ENCODE assay signal across 22 mouse cellular contexts in the genomic region with DNA sequence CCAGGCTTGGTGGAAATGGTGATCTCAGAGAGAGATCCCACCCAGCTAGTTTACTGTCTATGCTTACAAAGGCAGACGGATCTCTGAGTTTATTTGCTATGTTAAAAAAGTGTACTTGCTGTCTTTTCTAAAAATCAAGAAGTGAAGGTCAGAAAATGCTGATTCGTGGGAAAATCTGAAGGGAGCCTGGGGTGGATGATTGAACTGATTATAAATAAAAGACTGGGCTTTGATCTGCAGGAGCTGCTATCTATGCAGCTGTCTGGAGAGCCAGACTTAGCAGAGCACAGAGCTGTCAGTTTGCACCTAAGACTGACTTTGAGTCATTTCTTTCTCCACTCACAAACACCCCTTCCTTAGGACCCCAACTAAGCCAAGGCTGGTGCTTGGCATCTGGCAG. TPM values are rescaled to one million over a fixed set of nuclear protein-coding genes. Genes with fewer than 3 reads are reported as not detected.
DNase-seq lines count a peak whose midpoint lies in the region; ATAC-seq and TF ChIP-seq lines count a peak whose summit lies in the region.
"Had no signal": no experiment of that assay in that cellular context is flagged by ENCODE, and none has a peak within 500 bp of the region (broad histone marks: within the 10 kb centered on the region; RNA-seq: fewer than 3 reads in every experiment).

No protein-coding gene starts in this region.

- no peak overlapping the region for H3K4me2 ChIP-seq in heart, embryonic 12.5 days
- no peak overlapping the region for H3K4me2 ChIP-seq in hindbrain, embryonic 13.5 days
- H3K4me2 ChIP-seq: embryonic facial prominence, embryonic 12.5 days; forebrain, embryonic 15.5 days; heart, embryonic 13.5 days; hindbrain, embryonic 12.5 days had no signal

- no peak; a peak in 1 of 4 replicates for TF ChIP-seq EP300 in MEL (IDR thresholded peaks at IDR 0.05; ENCODE audit: low read depth in 1 of 2, low read length in 2 of 2)

- WGBS in heart, embryonic 12.5 days: 62% methylated on average over 2 of the region's 2 CpGs
- 83% methylated on average over 2 of the region's 2 CpGs for WGBS in hindbrain, embryonic 13.5 days

- TF ChIP-seq POLR2A in MEL (IDR thresholded peaks at IDR 0.05; ENCODE audit: control insufficient read depth in 1 of 2, insufficient read depth in 1 of 2, low read depth in 1 of 2, low read length in 2 of 2, poor library complexity in 1 of 2): no peak

- ATAC-seq in heart, embryonic 12.5 days (ENCODE audit: insufficient number of reproducible peaks, low FRiP score): no peak
- ATAC-seq in hindbrain, embryonic 13.5 days (ENCODE audit: low FRiP score): no peak
- ATAC-seq: CD4-positive, CD25-positive, alpha-beta regulatory T cell, adult 4 months; forebrain, embryonic 15.5 days; hindbrain, postnatal 0 days had no signal

- peak; percentile 39 to 71 for DNase-seq in adrenal gland, adult (ENCODE audit: inconsistent age in 2 of 2, low spot score in 1 of 2)
- DNase-seq in adrenal gland, postnatal 4 days (ENCODE audit: low spot score in 2 of 2): no peak
- DNase-seq in heart, postnatal 36 days: no peak
- DNase-seq in MEL (ENCODE audit: low read depth, low spot score): peak; percentile 23
- no peak for DNase-seq in urinary bladder, adult 18-20 months (ENCODE audit: low spot score in 2 of 2)
- DNase-seq: B cell, adult 2 months; cerebellum, adult 11 months; cerebellum, adult 8-10 months; cerebellum, postnatal 14 days; embryo, embryonic 11 days; gastrocnemius, postnatal 10 days; heart, postnatal 4 days; kidney, adult 11 months had no signal

- no peak overlapping the region for H3K9ac ChIP-seq in heart, embryonic 12.5 days
- H3K9ac ChIP-seq in MEL (ENCODE audit: control insufficient read depth, low read depth, low read length, poor library complexity, severe bottlenecking): no peak overlapping the region
- H3K9ac ChIP-seq in hindbrain, embryonic 13.5 days: no peak overlapping the region
- H3K9ac ChIP-seq: embryonic facial prominence, embryonic 12.5 days; forebrain, embryonic 15.5 days; heart, embryonic 13.5 days; hindbrain, embryonic 12.5 days had no signal

- H3K36me3 ChIP-seq in heart, embryonic 12.5 days: peaks cover 14% of the 10 kb centered on the region
- H3K36me3 ChIP-seq in MEL (ENCODE audit: control insufficient read depth in 1 of 2, insufficient read depth in 2 of 2, low read length in 2 of 2): peaks cover 0 to 71% of the 10 kb centered on the region in 2 experiments; a peak in 2 of 4 replicates
- no peaks in the 10 kb centered on the region for H3K36me3 ChIP-seq in hindbrain, embryonic 13.5 days
- H3K36me3 ChIP-seq: forebrain, embryonic 15.5 days had no signal

- no peak overlapping the region for H3K4me3 ChIP-seq in heart, embryonic 12.5 days
- no peak overlapping the region for H3K4me3 ChIP-seq in MEL (ENCODE audit: control insufficient read depth in 1 of 2, insufficient read depth in 1 of 2, low read depth in 2 of 2, low read length in 2 of 2)
- H3K4me3 ChIP-seq in brown adipose tissue, adult 24 weeks (ENCODE audit: insufficient read depth, low read depth, low read length): no peak overlapping the region
- no peak overlapping the region for H3K4me3 ChIP-seq in hindbrain, embryonic 13.5 days
- H3K4me3 ChIP-seq: embryonic facial prominence, embryonic 12.5 days; forebrain, embryonic 15.5 days; heart, embryonic 13.5 days; hindbrain, embryonic 12.5 days had no signal

- no peaks in the 10 kb centered on the region; the same call in 1 of the 2 replicates for H3K79me2 ChIP-seq in MEL (ENCODE audit: control insufficient read depth, insufficient read depth, low read length, poor library complexity)

- no peak for TF ChIP-seq CTCF in MEL (IDR thresholded peaks at IDR 0.05 in 2 of 3, conservative IDR thresholded peaks at IDR 0.05 in 1 of 3; ENCODE audit: control insufficient read depth in 1 of 3, insufficient read depth in 1 of 3, low read depth in 2 of 3, low read length in 3 of 3, poor library complexity in 1 of 3, severe bottlenecking in 1 of 3)

- 0 out of 2 replicates have a peak overlapping the region, but pooled peaks have one; percentile 8 for H3K27ac ChIP-seq in heart, embryonic 12.5 days (ENCODE audit: poor library complexity, severe bottlenecking)
- H3K27ac ChIP-seq in MEL (ENCODE audit: control insufficient read depth, low read depth, low read length): peak overlapping the region; percentile 31
- H3K27ac ChIP-seq in brown adipose tissue, adult 24 weeks (replicated peaks; ENCODE audit: low read depth, low read length): peak overlapping the region; percentile 33; the same call in 1 of the 2 replicates
- no peak overlapping the region for H3K27ac ChIP-seq in hindbrain, embryonic 13.5 days
- H3K27ac ChIP-seq: embryonic facial prominence, embryonic 12.5 days; forebrain, embryonic 15.5 days; heart, embryonic 13.5 days; hindbrain, embryonic 12.5 days; hindbrain, postnatal 0 days had no signal

- intact Hi-C loops in heart, postnatal 36 days (cut with DNase I): no loop called here

- TF ChIP-seq RAD21 in MEL (IDR thresholded peaks at IDR 0.05; ENCODE audit: low read depth, low read length): no peak

- H3K4me1 ChIP-seq in heart, embryonic 12.5 days (replicated peaks): peaks cover 24% of the 10 kb centered on the region
- peaks cover 34 to 65% of the 10 kb centered on the region in 2 experiments for H3K4me1 ChIP-seq in MEL (ENCODE audit: control insufficient read depth in 1 of 2, insufficient read depth in 2 of 2, low read length in 2 of 2)
- H3K4me1 ChIP-seq in brown adipose tissue, adult 24 weeks (ENCODE audit: control insufficient read depth, insufficient read depth, insufficient read length, low read length): no peaks in the 10 kb centered on the region
- H3K4me1 ChIP-seq in hindbrain, embryonic 13.5 days (replicated peaks): no peaks in the 10 kb centered on the region
- H3K4me1 ChIP-seq: hindbrain, embryonic 12.5 days had no signal

- H3K9me3 ChIP-seq in heart, embryonic 12.5 days (replicated peaks): no peaks in the 10 kb centered on the region
- no peaks in the 10 kb centered on the region for H3K9me3 ChIP-seq in MEL (replicated peaks; ENCODE audit: insufficient read depth, low read length)
- H3K9me3 ChIP-seq in hindbrain, embryonic 13.5 days: no peaks in the 10 kb centered on the region
- H3K9me3 ChIP-seq: embryonic facial prominence, embryonic 12.5 days; forebrain, embryonic 15.5 days; heart, embryonic 13.5 days; hindbrain, embryonic 12.5 days had no signal

- H3K27me3 ChIP-seq in heart, embryonic 12.5 days (replicated peaks): no peaks in the 10 kb centered on the region
- H3K27me3 ChIP-seq in MEL (ENCODE audit: control insufficient read depth in 1 of 2, insufficient read depth in 2 of 2, low read length in 2 of 2): no peaks in the 10 kb centered on the region
- no peaks in the 10 kb centered on the region for H3K27me3 ChIP-seq in hindbrain, embryonic 13.5 days
- H3K27me3 ChIP-seq: embryonic facial prominence, embryonic 12.5 days; forebrain, embryonic 15.5 days; heart, embryonic 13.5 days; hindbrain, embryonic 12.5 days had no signal

TF ChIP-seq in MEL, 35 proteins besides CTCF, POLR2A, EP300 and RAD21:
- TF ChIP-seq ZNF384 (IDR thresholded peaks at IDR 0.05; ENCODE audit: low read depth, low read length) (no peak), MAFK (IDR thresholded peaks at IDR 0.05; ENCODE audit: borderline replicate concordance, low read depth, low read length) (peak; percentile 69), RCOR1 (IDR thresholded peaks at IDR 0.05; ENCODE audit: low read depth, low read length) (peak; percentile 58)

RNA-seq across cellular contexts. Expression of gene Primpol, which starts 19.6 kb away (rescaled TPM):
- 10 to 100 TPM; 18.0 to 21.7 TPM for total RNA-seq in adrenal gland, postnatal 4 days (2021)
- 11.2 and 14.2 TPM in 2 replicates for polyA plus RNA-seq in heart, embryonic 12.5 days (2016; fragmentation: Nextera tagmentation; extraction: Ambion mirVana)
- 1 to 10 TPM; 2.4 to 2.9 TPM for total RNA-seq in heart, postnatal 36 days (2021)
- 7.1 and 7.7 TPM in 2 replicates for total RNA-seq in MEL (2012; rRNA removed)
- 10 to 100 TPM in 1 of 2 experiments, not detected in 1; 11.6 TPM for polyA plus RNA-seq in MEL (2012; ENCODE audit: insufficient read depth in 1 of 2, insufficient read length in 2 of 2, low read depth in 1 of 2, low replicate concordance in 2 of 2, missing spikeins in 1 of 2)
- polyA plus RNA-seq in brown adipose tissue, adult 24 weeks (2012; ENCODE audit: insufficient read depth, insufficient read length, missing spikeins): 4.8 and 6.5 TPM in 2 replicates
- polyA plus RNA-seq in hindbrain, embryonic 13.5 days (2015; fragmentation: Nextera tagmentation; extraction: Ambion mirVana): 6.9 and 9.8 TPM in 2 replicates

RNA-seq across cellular contexts. Expression of gene Casp3, which starts 19.7 kb away (rescaled TPM):
- total RNA-seq in adrenal gland, postnatal 4 days (2021): 10 to 100 TPM; 35.1 to 35.2 TPM
- 59.1 and 62.4 TPM in 2 replicates for polyA plus RNA-seq in heart, embryonic 12.5 days (2016; fragmentation: Nextera tagmentation; extraction: Ambion mirVana)
- 1 to 10 TPM; 3.5 to 4.0 TPM for total RNA-seq in heart, postnatal 36 days (2021)
- total RNA-seq in MEL (2012; rRNA removed): 185 and 187 TPM in 2 replicates
- polyA plus RNA-seq in MEL (2012; ENCODE audit: insufficient read depth in 1 of 2, insufficient read length in 2 of 2, low read depth in 1 of 2, low replicate concordance in 2 of 2, missing spikeins in 1 of 2): 100 to 1,000 TPM in 1 of 2 experiments, 10 to 100 TPM in 1; 74.7 to 157 TPM
- 21.4 and 24.5 TPM in 2 replicates for polyA plus RNA-seq in brown adipose tissue, adult 24 weeks (2012; ENCODE audit: insufficient read depth, insufficient read length, missing spikeins)
- 203 and 211 TPM in 2 replicates for polyA plus RNA-seq in hindbrain, embryonic 13.5 days (2015; fragmentation: Nextera tagmentation; extraction: Ambion mirVana)

RNA-seq across cellular contexts. Expression of gene Cenpu, which starts 45.6 kb away (rescaled TPM):
- 10 to 100 TPM in 1 of 2 experiments, 1 to 10 TPM in 1; 9.4 to 10.8 TPM for total RNA-seq in adrenal gland, postnatal 4 days (2021)
- 10.7 and 12.6 TPM in 2 replicates for polyA plus RNA-seq in heart, embryonic 12.5 days (2016; fragmentation: Nextera tagmentation; extraction: Ambion mirVana)
- 1 to 10 TPM; 1.1 to 1.8 TPM for total RNA-seq in heart, postnatal 36 days (2021)
- total RNA-seq in MEL (2012; rRNA removed): 20.6 and 30.7 TPM in 2 replicates
- polyA plus RNA-seq in MEL (2012; ENCODE audit: insufficient read depth in 1 of 2, insufficient read length in 2 of 2, low read depth in 1 of 2, low replicate concordance in 2 of 2, missing spikeins in 1 of 2): 100 to 1,000 TPM in 1 of 2 experiments, 10 to 100 TPM in 1; 42.5 to 446 TPM
- not detected in 2 replicates for polyA plus RNA-seq in brown adipose tissue, adult 24 weeks (2012; ENCODE audit: insufficient read depth, insufficient read length, missing spikeins)
- 7.2 and 9.4 TPM in 2 replicates for polyA plus RNA-seq in hindbrain, embryonic 13.5 days (2015; fragmentation: Nextera tagmentation; extraction: Ambion mirVana)

Comparison
In these comparisons a context has a peak if more than half of its experiments do, and no peak if none do; other contexts are left out.
1. DNase-seq: peak in adrenal gland, adult (2 of 2) and MEL (single experiment); none in adrenal gland, postnatal 4 days (0 of 2), heart, postnatal 36 days (0 of 2) and urinary bladder, adult 18-20 months (0 of 2).